Mouse (Mus musculus): Measurements from ENCODE around the gene Rpl3. TPM values are rescaled to one million over a fixed set of nuclear protein-coding genes. Genes with fewer than 3 reads are reported as not detected.

The Rpl3 gene
- polyA plus RNA-seq, 1 experiment from 2014 or later = 1,379 TPM

GRCm38 (mm10) chr15:80111436-80111835 is 19.8 kb upstream of the Rpl3 start:
- Histone ChIP-seq H3K9me3 (ENCODE audit: control insufficient read depth, low read depth, low read length) (no peaks in the 10 kb centered on the region), H3K4me3 (ENCODE audit: low read depth, low read length) (no peak overlapping the region), H3K4me1 (ENCODE audit: control insufficient read depth, insufficient read depth, low read length) (0 out of 2 replicates have a peak, but pooled peaks cover 5% of the 10 kb centered on the region), H3K4me2 (replicated peaks; ENCODE audit: low read depth, low read length) (no peak overlapping the region), H3K36me3 (ENCODE audit: control insufficient read depth, insufficient read depth, low read length) (no peaks in the 10 kb centered on the region), H3K9ac (replicated peaks; ENCODE audit: low read depth, low read length) (no peak overlapping the region), H3K27me3 (ENCODE audit: control insufficient read depth, insufficient read depth, low read length) (no peaks in the 10 kb centered on the region), H3K27ac (ENCODE audit: low read length) (no peak overlapping the region)
- no peak for ATAC-seq (ENCODE audit: insufficient number of reproducible peaks, insufficient read depth, low FRiP score, low read depth)
- WGBS = 83% methylated on average over 12 of the region's 12 CpGs

DNA sequence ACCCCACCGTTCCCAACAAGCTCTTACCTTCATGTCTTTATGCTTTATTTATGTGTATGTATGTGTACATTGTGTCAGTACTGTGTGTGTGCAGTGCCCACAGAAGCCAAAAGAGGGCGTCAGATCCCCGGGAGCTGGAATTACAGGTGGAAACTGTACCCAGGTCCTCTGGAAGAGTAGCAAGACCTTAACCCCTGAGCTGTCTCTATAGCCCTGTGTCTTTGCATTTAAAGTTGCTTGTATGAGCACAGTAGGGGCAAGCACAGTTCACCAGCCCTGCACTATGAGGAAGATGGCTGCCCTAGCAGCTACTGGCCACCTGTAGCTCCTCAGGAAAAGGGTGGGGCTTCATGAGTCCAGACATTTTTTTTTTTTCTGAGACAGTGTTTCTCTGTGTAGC is 15.9 kb upstream of the Rpl3 start:
- H3K4me3 ChIP-seq (ENCODE audit: low read depth, low read length) = no peak overlapping the region
- no peak overlapping the region for H3K27ac ChIP-seq (ENCODE audit: low read length)
- H3K4me1 ChIP-seq (ENCODE audit: control insufficient read depth, insufficient read depth, low read length) = no peaks in the 10 kb centered on the region
- H3K36me3 ChIP-seq (ENCODE audit: control insufficient read depth, insufficient read depth, low read length) = no peaks in the 10 kb centered on the region
- no peak for ATAC-seq (ENCODE audit: insufficient number of reproducible peaks, insufficient read depth, low FRiP score, low read depth)
- H3K27me3 ChIP-seq (ENCODE audit: control insufficient read depth, insufficient read depth, low read length) = no peaks in the 10 kb centered on the region
- H3K4me2 ChIP-seq (replicated peaks; ENCODE audit: low read depth, low read length) = no peak overlapping the region
- 83% methylated on average over 3 of the region's 3 CpGs for WGBS
- no peak overlapping the region for H3K9ac ChIP-seq (replicated peaks; ENCODE audit: low read depth, low read length)
- H3K9me3 ChIP-seq (ENCODE audit: control insufficient read depth, low read depth, low read length) = no peaks in the 10 kb centered on the region

- H3K9me3 ChIP-seq (ENCODE audit: control insufficient read depth, low read depth, low read length) = no peaks in the 10 kb centered on the region
- no peak overlapping the region for H3K9ac ChIP-seq (replicated peaks; ENCODE audit: low read depth, low read length)
- 87% methylated on average over 8 of the region's 8 CpGs for WGBS
- H3K27ac ChIP-seq (ENCODE audit: low read length) = no peak overlapping the region
- H3K4me2 ChIP-seq (replicated peaks; ENCODE audit: low read depth, low read length) = no peak overlapping the region
- ATAC-seq (ENCODE audit: insufficient number of reproducible peaks, insufficient read depth, low FRiP score, low read depth) = no peak
- H3K4me3 ChIP-seq (ENCODE audit: low read depth, low read length) = no peak overlapping the region
- no peaks in the 10 kb centered on the region for H3K4me1 ChIP-seq (ENCODE audit: control insufficient read depth, insufficient read depth, low read length)
- H3K27me3 ChIP-seq (ENCODE audit: control insufficient read depth, insufficient read depth, low read length) = no peaks in the 10 kb centered on the region
- H3K36me3 ChIP-seq (ENCODE audit: control insufficient read depth, insufficient read depth, low read length) = no peaks in the 10 kb centered on the region
These were observed 15.5 kb upstream of the Rpl3 start for GRCm38 (mm10) chr15:80107143-80107542.

GRCm38 (mm10) chr15:80105490-80106410 is 14.1 kb upstream of the Rpl3 start:
- no peak overlapping the region for H3K27ac ChIP-seq (ENCODE audit: low read length)
- no peak overlapping the region for H3K4me2 ChIP-seq (replicated peaks; ENCODE audit: low read depth, low read length)
- no peaks in the 10 kb centered on the region for H3K27me3 ChIP-seq (ENCODE audit: control insufficient read depth, insufficient read depth, low read length)
- no peak overlapping the region for H3K4me3 ChIP-seq (ENCODE audit: low read depth, low read length)
- ATAC-seq (ENCODE audit: insufficient number of reproducible peaks, insufficient read depth, low FRiP score, low read depth) = no peak
- no peaks in the 10 kb centered on the region for H3K36me3 ChIP-seq (ENCODE audit: control insufficient read depth, insufficient read depth, low read length)
- H3K4me1 ChIP-seq (ENCODE audit: control insufficient read depth, insufficient read depth, low read length) = no peaks in the 10 kb centered on the region
- no peaks in the 10 kb centered on the region for H3K9me3 ChIP-seq (ENCODE audit: control insufficient read depth, low read depth, low read length)
- 64% methylated on average over 12 of the region's 12 CpGs for WGBS
- H3K9ac ChIP-seq (replicated peaks; ENCODE audit: low read depth, low read length) = no peak overlapping the region

GRCm38 (mm10) chr15:80102495-80102894 is 10.8 kb upstream of the Rpl3 start:
- no peak for ATAC-seq (ENCODE audit: insufficient number of reproducible peaks, insufficient read depth, low FRiP score, low read depth)
- Histone ChIP-seq H3K27ac (ENCODE audit: low read length) (no peak overlapping the region), H3K4me1 (ENCODE audit: control insufficient read depth, insufficient read depth, low read length) (peaks cover 4% of the 10 kb centered on the region; the same call in 1 of the 2 replicates), H3K27me3 (ENCODE audit: control insufficient read depth, insufficient read depth, low read length) (no peaks in the 10 kb centered on the region), H3K9ac (replicated peaks; ENCODE audit: low read depth, low read length) (no peak overlapping the region), H3K4me3 (ENCODE audit: low read depth, low read length) (no peak overlapping the region), H3K9me3 (ENCODE audit: control insufficient read depth, low read depth, low read length) (no peaks in the 10 kb centered on the region), H3K4me2 (replicated peaks; ENCODE audit: low read depth, low read length) (no peak overlapping the region), H3K36me3 (ENCODE audit: control insufficient read depth, insufficient read depth, low read length) (no peaks in the 10 kb centered on the region)
- 76% methylated on average over 6 of the region's 6 CpGs for WGBS

GRCm38 (mm10) chr15:80101503-80101902 is 9.8 kb upstream of the Rpl3 start:
- Histone ChIP-seq H3K9me3 (ENCODE audit: control insufficient read depth, low read depth, low read length) (no peaks in the 10 kb centered on the region), H3K9ac (replicated peaks; ENCODE audit: low read depth, low read length) (no peak overlapping the region), H3K27ac (ENCODE audit: low read length) (no peak overlapping the region), H3K36me3 (ENCODE audit: control insufficient read depth, insufficient read depth, low read length) (no peaks in the 10 kb centered on the region), H3K4me3 (ENCODE audit: low read depth, low read length) (no peak overlapping the region), H3K4me1 (ENCODE audit: control insufficient read depth, insufficient read depth, low read length) (peaks cover 4% of the 10 kb centered on the region; the same call in 1 of the 2 replicates), H3K27me3 (ENCODE audit: control insufficient read depth, insufficient read depth, low read length) (no peaks in the 10 kb centered on the region), H3K4me2 (replicated peaks; ENCODE audit: low read depth, low read length) (no peak overlapping the region)
- 76% methylated on average over 6 of the region's 6 CpGs for WGBS
- no peak for ATAC-seq (ENCODE audit: insufficient number of reproducible peaks, insufficient read depth, low FRiP score, low read depth)

DNA sequence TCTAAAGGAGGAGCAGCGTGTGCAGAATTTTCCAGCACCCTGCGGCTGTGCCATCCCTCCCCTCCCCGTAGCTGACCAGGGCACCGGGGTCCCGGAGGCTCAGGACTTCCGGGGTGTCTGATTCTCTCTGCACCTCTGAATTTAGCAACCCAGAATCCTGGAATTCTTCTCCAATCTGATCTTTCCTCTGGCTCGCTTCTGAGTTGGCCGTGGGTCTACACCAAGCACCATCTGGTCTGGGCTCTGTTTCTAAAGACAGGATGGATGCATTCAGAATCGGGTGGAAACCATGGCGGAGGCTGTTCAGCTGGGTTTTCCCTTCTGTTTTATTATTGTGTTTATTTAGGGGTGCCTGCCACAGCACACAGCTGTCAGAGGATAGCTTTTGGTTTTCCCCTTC is 9.2 kb upstream of the Rpl3 start:
- no peaks in the 10 kb centered on the region for H3K9me3 ChIP-seq (ENCODE audit: control insufficient read depth, low read depth, low read length)
- no peaks in the 10 kb centered on the region for H3K27me3 ChIP-seq (ENCODE audit: control insufficient read depth, insufficient read depth, low read length)
- no peak overlapping the region for H3K4me2 ChIP-seq (replicated peaks; ENCODE audit: low read depth, low read length)
- H3K9ac ChIP-seq (replicated peaks; ENCODE audit: low read depth, low read length) = no peak overlapping the region
- peaks cover 4% of the 10 kb centered on the region; the same call in 1 of the 2 replicates for H3K4me1 ChIP-seq (ENCODE audit: control insufficient read depth, insufficient read depth, low read length)
- WGBS = 78% methylated on average over 10 of the region's 10 CpGs
- ATAC-seq (ENCODE audit: insufficient number of reproducible peaks, insufficient read depth, low FRiP score, low read depth) = no peak
- no peak overlapping the region for H3K27ac ChIP-seq (ENCODE audit: low read length)
- no peak overlapping the region for H3K4me3 ChIP-seq (ENCODE audit: low read depth, low read length)
- no peaks in the 10 kb centered on the region for H3K36me3 ChIP-seq (ENCODE audit: control insufficient read depth, insufficient read depth, low read length)

GRCm38 (mm10) chr15:80100196-80100595 is 8.5 kb upstream of the Rpl3 start:
- WGBS = 83% methylated on average over 3 of the region's 3 CpGs
- Histone ChIP-seq H3K27ac (ENCODE audit: low read length) (no peak overlapping the region), H3K4me3 (ENCODE audit: low read depth, low read length) (no peak overlapping the region), H3K9me3 (ENCODE audit: control insufficient read depth, low read depth, low read length) (no peaks in the 10 kb centered on the region), H3K27me3 (ENCODE audit: control insufficient read depth, insufficient read depth, low read length) (no peaks in the 10 kb centered on the region), H3K9ac (replicated peaks; ENCODE audit: low read depth, low read length) (no peak overlapping the region), H3K4me1 (ENCODE audit: control insufficient read depth, insufficient read depth, low read length) (peaks cover 4% of the 10 kb centered on the region; the same call in 1 of the 2 replicates), H3K4me2 (replicated peaks; ENCODE audit: low read depth, low read length) (no peak overlapping the region), H3K36me3 (ENCODE audit: control insufficient read depth, insufficient read depth, low read length) (no peaks in the 10 kb centered on the region)
- ATAC-seq (ENCODE audit: insufficient number of reproducible peaks, insufficient read depth, low FRiP score, low read depth) = no peak

Measured in stomach, embryonic 14.5 days (tissue).